Mouse (Mus musculus) myocyte (in vitro differentiated cells): ENCODE results near the gene Hnrnpa1. TPM values are rescaled to one million over a fixed set of nuclear protein-coding genes. Genes with fewer than 3 reads are reported as not detected.

Experiments
- H3K27me3 ChIP-seq: one replicate; pipeline ENCODE4 v1.6.1; 2011; ENCODE audit not compliant: control insufficient read depth, insufficient read depth, insufficient read length
- H3K36me3 ChIP-seq: one replicate; pipeline ENCODE4 v1.6.1; 2011; ENCODE audit not compliant: control insufficient read depth, insufficient read depth
- H3K4me2 ChIP-seq: one replicate; pipeline ENCODE4 v1.6.1; 2011; ENCODE audit warnings: low read depth, control low read depth
- H3K4me3 ChIP-seq: one replicate; pipeline ENCODE4 v1.5.1; 2011; ENCODE audit warnings: mild to moderate bottlenecking, control low read depth, moderate library complexity
- H3K79me2 ChIP-seq: one replicate; pipeline ENCODE4 v1.6.1; 2011; ENCODE audit not compliant: control insufficient read depth, insufficient read depth
- H3ac ChIP-seq: one replicate; pipeline ENCODE4 v1.6.1; 2011; ENCODE audit not compliant: control insufficient read depth, insufficient read length
- CEBPB ChIP-seq: IDR thresholded peaks from 2 replicates; pipeline ENCODE4 v1.6.1; 2011; ENCODE audit warnings: mild to moderate bottlenecking, moderate library complexity; ENCODE audit not compliant: poor library complexity, insufficient read depth, severe bottlenecking
- E2F4 ChIP-seq: IDR thresholded peaks from one replicate; pipeline ENCODE4 v1.6.1; 2011; ENCODE audit warnings: mild to moderate bottlenecking, control low read depth, moderate library complexity; ENCODE audit not compliant: insufficient read depth
- MAX ChIP-seq: IDR thresholded peaks from one replicate; pipeline ENCODE4 v1.6.1; 2011; ENCODE audit warnings: low read depth, mild to moderate bottlenecking, control low read depth
- MYOD1 ChIP-seq, 3 experiments: IDR thresholded peaks; one replicate each; pipeline ENCODE4 v1.6.1; 2011; ENCODE audit warnings: control low read depth in 2 of 3, low read depth in 2 of 3, mild to moderate bottlenecking in 2 of 3, moderate library complexity in 1 of 3; ENCODE audit not compliant: insufficient read length in 2 of 3, control insufficient read depth in 1 of 3
- MYOG ChIP-seq, 3 experiments: IDR thresholded peaks; one replicate each; pipeline ENCODE4 v1.6.1; 2011; ENCODE audit warnings: control low read depth in 2 of 3, low read depth in 2 of 3, mild to moderate bottlenecking in 2 of 3; ENCODE audit not compliant: insufficient read length in 2 of 3, control insufficient read depth in 1 of 3, insufficient read depth in 1 of 3
- POLR2A ChIP-seq: IDR thresholded peaks from one replicate; pipeline ENCODE4 v1.6.1; 2011; ENCODE audit warnings: low read depth, mild to moderate bottlenecking, control low read depth, moderate library complexity; ENCODE audit not compliant: insufficient read length
- POLR2AphosphoS2 ChIP-seq: IDR thresholded peaks from one replicate; pipeline ENCODE4 v1.6.1; 2011; ENCODE audit warnings: low read depth, control low read depth; ENCODE audit not compliant: insufficient read length
- REST ChIP-seq: IDR thresholded peaks from one replicate; pipeline ENCODE4 v1.6.1; 2011; ENCODE audit warnings: mild to moderate bottlenecking, control low read depth, moderate library complexity; ENCODE audit not compliant: insufficient read depth, insufficient read length
- SRF ChIP-seq: IDR thresholded peaks from one replicate; pipeline ENCODE4 v1.6.1; 2011; ENCODE audit warnings: low read depth; ENCODE audit not compliant: control insufficient read depth, insufficient read length
- TCF12 ChIP-seq: IDR thresholded peaks from one replicate; pipeline ENCODE4 v1.6.1; 2011; ENCODE audit warnings: mild to moderate bottlenecking, control low read depth; ENCODE audit not compliant: poor library complexity, insufficient read depth, severe bottlenecking
- TCF3 ChIP-seq: IDR thresholded peaks from one replicate; pipeline ENCODE4 v1.6.1; 2011; ENCODE audit warnings: low read depth, control low read depth; ENCODE audit not compliant: insufficient read length
- USF1 ChIP-seq: IDR thresholded peaks from one replicate; pipeline ENCODE4 v1.6.1; 2011; ENCODE audit warnings: low read depth, mild to moderate bottlenecking, control low read depth, moderate library complexity
- polyA plus RNA-seq: library from polyadenylated mRNA; unstranded; fragments of >200 nt; fragmentation: generic; extraction: Trizol; gene quantifications from one replicate; pipeline ENCODE4 v1.2.1, GENCODE M21; 2012; ENCODE audit warnings: missing spikeins

Hnrnpa1 gene
- polyA plus RNA-seq, 1 experiment = 285 TPM

GRCm38 (mm10) chr15:103289600-103289999 is 49.4 kb downstream of the Hnrnpa1 start:
- Histone ChIP-seq H3K79me2 (peaks cover 29% of the 10 kb centered on the region), H3K27me3 (no peaks in the 10 kb centered on the region), H3K4me3 (no peak overlapping the region), H3K36me3 (peaks cover 35% of the 10 kb centered on the region), H3ac (no peak overlapping the region), H3K4me2 (no peak overlapping the region)
- no peak for TF ChIP-seq MAX
- TF ChIP-seq CEBPB = no peak
- no peak for TF ChIP-seq MYOG (IDR thresholded peaks at IDR 0.05; ENCODE audit: control insufficient read depth in 1 of 3, insufficient read depth in 1 of 3, insufficient read length in 2 of 3, low read depth in 2 of 3)
- no peak for TF ChIP-seq POLR2A
- no peak for TF ChIP-seq TCF3
- no peak for TF ChIP-seq SRF

- H3K36me3 ChIP-seq = peaks cover 38% of the 10 kb centered on the region
- H3K27me3 ChIP-seq = no peaks in the 10 kb centered on the region
- H3K4me3 ChIP-seq = no peak overlapping the region
- no peak overlapping the region for H3K4me2 ChIP-seq
- H3ac ChIP-seq = no peak overlapping the region
- no peak for TF ChIP-seq CEBPB
- no peak for TF ChIP-seq MAX
- peaks cover 22% of the 10 kb centered on the region for H3K79me2 ChIP-seq
Measured at GRCm38 (mm10) chr15:103290417-103290816, 50.2 kb downstream of the Hnrnpa1 start.

GRCm38 (mm10) chr15:103290843-103291242 is 50.6 kb downstream of the Hnrnpa1 start:
- H3K79me2 ChIP-seq = peaks cover 22% of the 10 kb centered on the region
- no peak for TF ChIP-seq USF1
- no peak overlapping the region for H3K4me2 ChIP-seq
- H3K4me3 ChIP-seq = no peak overlapping the region
- H3K36me3 ChIP-seq = peaks cover 40% of the 10 kb centered on the region
- H3ac ChIP-seq = no peak overlapping the region
- no peaks in the 10 kb centered on the region for H3K27me3 ChIP-seq

- no peak overlapping the region for H3ac ChIP-seq
- peaks cover 56% of the 10 kb centered on the region for H3K36me3 ChIP-seq
- H3K4me2 ChIP-seq = peak overlapping the region; percentile 54
- no peaks in the 10 kb centered on the region for H3K27me3 ChIP-seq
- TF ChIP-seq REST (no peak), POLR2AphosphoS2 (no peak), E2F4 (no peak), MYOD1 (IDR thresholded peaks at IDR 0.05; ENCODE audit: control insufficient read depth in 1 of 3, insufficient read length in 2 of 3, low read depth in 2 of 3) (no peak), MYOG (IDR thresholded peaks at IDR 0.05; ENCODE audit: control insufficient read depth in 1 of 3, insufficient read depth in 1 of 3, insufficient read length in 2 of 3, low read depth in 2 of 3) (no peak), CEBPB (no peak), MAX (no peak), TCF3 (no peak), POLR2A (no peak), SRF (no peak), USF1 (no peak), TCF12 (no peak)
- H3K4me3 ChIP-seq = no peak overlapping the region
- H3K79me2 ChIP-seq = peaks cover 10% of the 10 kb centered on the region
Measured at GRCm38 (mm10) chr15:103292673-103293345, 52.6 kb downstream of the Hnrnpa1 start.

GRCm38 (mm10) chr15:103293375-103293774 is 53.1 kb downstream of the Hnrnpa1 start:
- peaks cover 62% of the 10 kb centered on the region for H3K36me3 ChIP-seq

GRCm38 (mm10) chr15:103294649-103295048 is 54.4 kb downstream of the Hnrnpa1 start:
- peaks cover 65% of the 10 kb centered on the region for H3K36me3 ChIP-seq
- no peaks in the 10 kb centered on the region for H3K27me3 ChIP-seq
- H3ac ChIP-seq = no peak overlapping the region
- H3K79me2 ChIP-seq = no peaks in the 10 kb centered on the region
- H3K4me3 ChIP-seq = no peak overlapping the region
- no peak for TF ChIP-seq REST
- no peak for TF ChIP-seq USF1
- no peak for TF ChIP-seq TCF12
- TF ChIP-seq MYOD1 (IDR thresholded peaks at IDR 0.05; ENCODE audit: control insufficient read depth in 1 of 3, insufficient read length in 2 of 3, low read depth in 2 of 3) = no peak
- no peak for TF ChIP-seq MYOG (IDR thresholded peaks at IDR 0.05; ENCODE audit: control insufficient read depth in 1 of 3, insufficient read depth in 1 of 3, insufficient read length in 2 of 3, low read depth in 2 of 3)
- no peak for TF ChIP-seq POLR2A
- TF ChIP-seq CEBPB = no peak
- TF ChIP-seq POLR2AphosphoS2 = no peak
- TF ChIP-seq E2F4 = no peak
- TF ChIP-seq SRF = no peak
- no peak for TF ChIP-seq TCF3
- no peak for TF ChIP-seq MAX
- H3K4me2 ChIP-seq = no peak overlapping the region

More at GRCm38 (mm10) chr15:103293375-103293774, 53.1 kb downstream of the Hnrnpa1 start:
- peaks cover 5% of the 10 kb centered on the region for H3K79me2 ChIP-seq
- no peak overlapping the region for H3K4me2 ChIP-seq
- TF ChIP-seq TCF12 = no peak
- TF ChIP-seq MYOD1 (IDR thresholded peaks at IDR 0.05; ENCODE audit: control insufficient read depth in 1 of 3, insufficient read length in 2 of 3, low read depth in 2 of 3) = peak in 1 of 3 experiments; percentile 12
- no peak for TF ChIP-seq REST
- no peak overlapping the region for H3K4me3 ChIP-seq
- no peak overlapping the region for H3ac ChIP-seq
- no peaks in the 10 kb centered on the region for H3K27me3 ChIP-seq
